Mouse (Mus musculus): Measurements from ENCODE around the gene Gpr4. TPM values are rescaled to one million over a fixed set of nuclear protein-coding genes. Genes with fewer than 3 reads are reported as not detected.

Gpr4 gene
- polyA plus RNA-seq, 1 experiment from 2014 or later = 2.3 TPM

DNA sequence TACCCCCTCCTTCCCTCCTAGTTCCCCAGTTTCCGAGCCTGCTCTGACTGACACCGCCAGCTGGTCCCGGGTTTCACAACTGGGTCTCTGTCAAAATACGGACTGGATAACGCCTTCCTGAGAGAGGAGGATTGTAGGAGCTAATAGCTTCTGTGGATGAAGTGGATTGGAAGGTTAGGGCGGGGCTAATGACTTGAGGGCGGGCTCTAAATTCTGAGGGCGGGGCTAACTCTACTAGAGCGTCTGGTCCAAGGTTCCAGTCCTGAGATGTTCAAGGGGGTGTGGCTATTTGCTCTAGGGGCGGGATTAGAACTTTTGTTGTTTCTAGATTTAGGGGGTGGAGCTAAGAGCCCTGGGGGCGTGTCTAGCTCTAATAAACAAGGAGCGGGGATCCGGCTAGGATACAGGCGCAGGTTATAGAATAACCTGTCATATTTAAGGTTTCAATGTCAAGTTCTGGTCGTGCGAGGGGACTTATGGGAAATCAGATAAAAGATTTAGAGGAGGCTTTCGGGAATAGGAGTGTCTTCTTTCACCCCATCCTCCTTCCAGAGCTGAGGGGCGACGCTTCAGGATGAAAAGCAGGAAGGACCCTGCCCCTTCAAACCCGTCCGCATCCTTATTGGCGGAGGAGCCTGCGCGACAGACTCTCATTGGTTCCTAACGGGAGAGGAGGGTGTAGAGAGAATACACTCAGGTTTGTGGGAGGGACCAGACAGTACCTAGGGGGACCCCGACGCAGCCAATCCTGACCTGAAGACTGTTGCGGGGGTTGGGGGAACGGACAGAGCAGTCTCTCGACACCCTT lies 36.4 kb upstream of the Gpr4 start, which contains the start of gene Eml2:
Gene Eml2, plus strand, starts transcription at position 714 of the 808 bp plus-strand sequence.
- peak; percentile 96 for ATAC-seq (ENCODE audit: low FRiP score)
- Histone ChIP-seq H3K36me3 (no peaks in the 10 kb centered on the region), H3K27ac (peak within 1 kb of the TSS; percentile 81), H3K9ac (peak within 1 kb of the TSS; percentile 86), H3K27me3 (peaks cover 51% of the 10 kb centered on the region), H3K9me3 (no peaks in the 10 kb centered on the region), H3K4me2 (peak within 1 kb of the TSS; percentile 76), H3K4me1 (replicated peaks) (peaks cover 50% of the 10 kb centered on the region), H3K4me3 (peak within 1 kb of the TSS; percentile 67)
- under 1% methylated on average over 30 of the region's 30 CpGs for WGBS

DNA sequence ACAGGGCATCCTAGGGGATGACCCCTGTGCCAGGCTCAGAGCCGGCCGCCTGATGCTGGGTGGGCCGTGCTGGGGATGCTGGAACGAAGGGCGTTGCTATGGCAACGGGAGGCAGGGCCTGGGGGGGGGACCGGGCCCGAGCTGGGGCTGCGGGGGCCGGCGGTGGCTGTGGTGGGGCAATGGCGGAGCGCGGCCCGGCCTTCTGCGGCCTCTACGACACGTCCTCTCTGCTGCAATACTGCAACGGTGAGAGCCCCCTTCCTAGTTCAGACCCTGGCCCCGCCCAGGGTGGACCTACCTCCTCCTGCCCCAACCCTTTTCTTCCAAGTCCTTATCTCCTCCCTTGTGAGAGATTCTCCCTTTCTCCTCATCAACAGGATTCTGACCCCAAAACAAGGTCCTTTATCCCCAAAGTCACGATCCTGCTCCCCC lies 35.8 kb upstream of the Gpr4 start:
- no peaks in the 10 kb centered on the region for H3K9me3 ChIP-seq
- 5% methylated on average over 12 of the region's 21 CpGs for WGBS
- H3K4me1 ChIP-seq (replicated peaks) = peaks cover 56% of the 10 kb centered on the region
- peak overlapping the region; percentile 86 for H3K9ac ChIP-seq
- 0 out of 2 replicates have a peak, but pooled peaks cover 3% of the 10 kb centered on the region for H3K36me3 ChIP-seq
- H3K4me3 ChIP-seq = peak overlapping the region; percentile 67
- peak; percentile 43 for ATAC-seq (ENCODE audit: low FRiP score)
- H3K4me2 ChIP-seq = peak overlapping the region; percentile 76
- H3K27me3 ChIP-seq = peaks cover 57% of the 10 kb centered on the region
- peak overlapping the region; percentile 81 for H3K27ac ChIP-seq

DNA sequence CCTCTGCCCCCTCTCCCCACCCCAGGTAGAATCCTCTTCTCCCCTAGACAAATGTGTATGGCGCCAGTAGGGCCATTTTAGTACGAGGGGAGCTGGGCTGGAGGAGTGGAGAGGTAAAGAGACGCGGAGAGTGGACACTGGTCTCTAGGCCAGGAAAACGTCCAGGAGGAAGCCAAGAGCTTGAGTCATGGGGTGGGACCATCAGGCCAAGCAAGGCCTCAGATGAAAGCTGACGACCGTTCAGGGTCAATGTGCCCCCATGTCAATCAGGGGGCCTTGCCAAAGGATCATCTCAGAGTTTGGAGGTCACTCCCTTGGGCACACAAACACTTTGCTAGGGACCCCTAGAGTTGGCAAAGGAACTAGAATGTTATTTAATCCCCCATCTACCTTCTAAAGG lies 35.1 kb upstream of the Gpr4 start:
- H3K4me3 ChIP-seq = peak overlapping the region; percentile 67
- peak overlapping the region; percentile 76 for H3K4me2 ChIP-seq
- H3K9me3 ChIP-seq = no peaks in the 10 kb centered on the region
- peaks cover 57% of the 10 kb centered on the region for H3K27me3 ChIP-seq
- peaks cover 10% of the 10 kb centered on the region for H3K36me3 ChIP-seq
- WGBS = 68% methylated on average over 7 of the region's 7 CpGs
- H3K4me1 ChIP-seq (replicated peaks) = peaks cover 52% of the 10 kb centered on the region
- no peak overlapping the region for H3K27ac ChIP-seq
- ATAC-seq (ENCODE audit: low FRiP score) = no peak
- peak overlapping the region; percentile 86 for H3K9ac ChIP-seq

DNA sequence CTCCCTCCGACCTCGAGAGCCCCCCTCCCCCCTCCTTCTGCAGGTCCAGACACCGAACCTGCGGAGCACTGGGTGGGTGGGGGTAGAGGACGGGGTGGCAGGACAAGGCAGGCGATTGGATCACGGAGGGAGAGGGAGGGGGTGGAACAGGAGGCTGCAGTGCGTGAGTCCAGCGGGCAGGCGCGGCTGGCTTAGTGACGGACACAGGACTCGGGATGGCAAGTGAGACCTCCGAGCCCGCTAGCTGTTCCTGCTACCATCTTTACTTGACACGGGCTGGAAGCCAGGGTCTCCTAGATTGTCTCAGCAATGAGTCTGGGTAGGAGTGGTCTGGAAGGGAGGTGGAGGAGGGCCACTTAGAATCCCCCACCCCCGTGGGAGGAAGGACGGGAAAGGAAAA lies 34.3 kb upstream of the Gpr4 start:
- Histone ChIP-seq H3K36me3 (peaks cover 17% of the 10 kb centered on the region), H3K9me3 (no peaks in the 10 kb centered on the region), H3K27ac (no peak overlapping the region), H3K4me3 (peak overlapping the region; percentile 67), H3K4me2 (peak overlapping the region; percentile 76), H3K27me3 (peaks cover 57% of the 10 kb centered on the region), H3K9ac (peak overlapping the region; percentile 60), H3K4me1 (replicated peaks) (peaks cover 44% of the 10 kb centered on the region)
- 14% methylated on average over 18 of the region's 18 CpGs for WGBS
- ATAC-seq (ENCODE audit: low FRiP score) = no peak

DNA sequence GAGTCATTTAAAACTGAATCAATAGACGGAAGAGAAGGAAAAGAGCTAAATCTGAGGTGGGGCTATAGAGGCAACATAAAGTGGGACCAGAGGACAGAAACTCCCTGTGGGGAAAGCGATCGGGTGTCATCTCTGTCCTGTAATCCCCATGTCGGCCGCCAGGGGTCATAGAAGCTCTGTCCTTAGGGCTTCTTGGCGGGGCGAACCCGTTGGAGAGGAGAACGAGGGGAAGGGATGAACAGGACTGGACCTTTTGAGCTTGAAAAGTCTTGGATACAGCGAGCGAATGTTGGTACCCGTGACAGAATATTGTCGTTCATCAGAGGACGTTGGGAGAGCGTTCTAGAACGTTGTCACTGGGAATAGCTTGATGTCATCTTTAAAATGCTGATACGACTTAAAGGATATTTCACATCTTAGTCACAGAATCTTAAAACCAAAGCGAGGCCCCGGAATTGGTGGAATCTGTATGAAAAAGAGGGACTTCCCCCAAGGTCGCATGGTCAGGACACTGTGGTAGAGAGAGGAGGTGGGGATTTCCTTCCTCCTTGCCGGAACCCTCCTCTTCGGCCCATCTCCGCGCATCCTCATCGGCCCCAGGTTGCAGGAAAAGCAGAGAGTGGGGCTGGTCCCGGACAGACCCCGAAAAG lies 33.8 kb upstream of the Gpr4 start:
- peaks cover 41% of the 10 kb centered on the region for H3K4me1 ChIP-seq (replicated peaks)
- H3K9ac ChIP-seq = peak overlapping the region; percentile 60; the same call in 1 of the 2 replicates
- H3K36me3 ChIP-seq = peaks cover 20% of the 10 kb centered on the region
- no peak overlapping the region for H3K27ac ChIP-seq
- no peaks in the 10 kb centered on the region for H3K9me3 ChIP-seq
- peaks cover 54% of the 10 kb centered on the region for H3K27me3 ChIP-seq
- peak overlapping the region; percentile 67 for H3K4me3 ChIP-seq
- WGBS = 5% methylated on average over 27 of the region's 27 CpGs
- H3K4me2 ChIP-seq = peak overlapping the region; percentile 76
- ATAC-seq (ENCODE audit: low FRiP score) = no peak

DNA sequence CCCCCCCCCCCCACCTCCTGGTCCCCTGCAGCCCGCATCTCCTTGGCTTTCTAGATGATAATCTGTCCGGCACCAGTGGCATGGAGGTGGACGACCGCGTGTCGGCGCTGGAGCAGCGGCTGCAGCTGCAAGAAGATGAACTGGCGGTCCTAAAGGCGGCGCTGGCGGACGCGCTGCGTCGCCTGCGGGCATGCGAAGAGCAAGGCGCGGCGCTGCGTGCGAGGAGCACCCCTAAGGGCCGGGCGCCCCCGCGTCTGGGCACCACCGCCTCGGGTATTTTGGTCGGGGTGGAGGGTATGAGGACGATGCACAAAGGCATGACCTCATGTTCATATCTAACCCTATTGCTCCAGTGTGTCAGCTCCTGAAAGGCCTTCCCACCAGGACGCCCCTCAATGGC lies 33.2 kb upstream of the Gpr4 start:
- Histone ChIP-seq H3K36me3 (peaks cover 24% of the 10 kb centered on the region), H3K4me2 (peak overlapping the region; percentile 76), H3K27ac (no peak overlapping the region), H3K4me3 (peak overlapping the region; percentile 67), H3K9me3 (no peaks in the 10 kb centered on the region), H3K9ac (peak overlapping the region; percentile 49; the same call in 1 of the 2 replicates), H3K4me1 (replicated peaks) (peaks cover 44% of the 10 kb centered on the region), H3K27me3 (peaks cover 48% of the 10 kb centered on the region)
- ATAC-seq (ENCODE audit: low FRiP score) = no peak
- WGBS = 1% methylated on average over 31 of the region's 32 CpGs

DNA sequence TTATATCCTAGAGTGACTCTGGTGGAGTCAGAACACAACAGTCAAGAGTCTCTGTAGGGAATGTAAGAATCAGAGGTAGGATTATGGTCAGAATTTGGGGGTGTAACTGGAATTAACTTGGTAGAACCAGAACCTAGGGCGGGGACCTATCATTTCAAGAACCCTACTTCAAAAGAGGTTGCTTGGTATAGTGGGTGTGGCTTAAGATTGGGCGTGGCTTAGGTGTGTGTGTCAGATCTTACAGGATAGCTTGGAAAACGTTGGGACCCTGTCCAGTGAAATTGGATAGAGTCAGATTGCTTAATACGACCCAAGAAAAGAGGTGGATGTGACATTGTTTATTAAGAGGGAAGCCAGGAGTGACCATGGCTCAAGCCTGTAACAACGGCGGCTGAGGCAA lies 32.4 kb upstream of the Gpr4 start:
- Histone ChIP-seq H3K9ac (no peak overlapping the region; the same call in 1 of the 2 replicates), H3K27ac (no peak overlapping the region), H3K4me3 (peak overlapping the region; percentile 67; the same call in 1 of the 2 replicates), H3K4me2 (no peak overlapping the region), H3K27me3 (peaks cover 48% of the 10 kb centered on the region), H3K9me3 (no peaks in the 10 kb centered on the region), H3K4me1 (replicated peaks) (peaks cover 52% of the 10 kb centered on the region), H3K36me3 (peaks cover 24% of the 10 kb centered on the region)
- ATAC-seq (ENCODE audit: low FRiP score) = no peak
- WGBS = 41% methylated on average over 6 of the region's 6 CpGs

DNA sequence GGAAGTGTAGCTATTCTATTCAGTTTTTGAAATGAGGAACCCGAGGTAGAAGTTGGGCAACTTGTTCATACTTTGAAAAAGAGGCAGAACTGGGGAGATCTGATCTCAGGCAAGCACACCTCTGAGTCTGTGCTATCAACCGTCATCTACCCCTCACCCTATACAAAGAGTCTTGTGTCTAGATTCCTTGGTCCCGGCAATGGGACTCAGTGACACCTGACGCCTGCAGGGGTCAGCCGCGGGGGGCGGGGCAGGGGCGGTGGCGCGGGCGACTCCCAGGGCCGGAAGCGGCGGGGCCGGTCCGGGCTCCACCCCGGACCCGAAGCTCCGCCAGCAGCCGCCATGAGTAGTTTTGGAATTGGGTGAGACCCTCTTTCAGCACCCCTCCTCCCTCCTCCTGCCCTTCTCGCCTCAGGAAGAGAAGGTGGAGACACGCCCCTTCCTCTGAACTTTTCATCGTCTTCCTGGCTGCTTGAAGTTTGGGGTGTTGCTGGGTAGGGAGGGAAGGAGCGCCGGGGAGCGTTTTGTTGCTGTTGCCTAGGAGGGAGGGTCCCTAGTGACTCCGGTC lies 31.4 kb upstream of the Gpr4 start:
- Histone ChIP-seq H3K4me2 (peak overlapping the region; percentile 52), H3K27ac (no peak overlapping the region), H3K9ac (peak overlapping the region; percentile 65), H3K27me3 (peaks cover 48% of the 10 kb centered on the region), H3K4me3 (peak overlapping the region; percentile 34), H3K36me3 (peaks cover 32% of the 10 kb centered on the region), H3K9me3 (no peaks in the 10 kb centered on the region), H3K4me1 (replicated peaks) (peaks cover 59% of the 10 kb centered on the region)
- ATAC-seq (ENCODE audit: low FRiP score) = no peak
- 4% methylated on average over 26 of the region's 27 CpGs for WGBS

DNA sequence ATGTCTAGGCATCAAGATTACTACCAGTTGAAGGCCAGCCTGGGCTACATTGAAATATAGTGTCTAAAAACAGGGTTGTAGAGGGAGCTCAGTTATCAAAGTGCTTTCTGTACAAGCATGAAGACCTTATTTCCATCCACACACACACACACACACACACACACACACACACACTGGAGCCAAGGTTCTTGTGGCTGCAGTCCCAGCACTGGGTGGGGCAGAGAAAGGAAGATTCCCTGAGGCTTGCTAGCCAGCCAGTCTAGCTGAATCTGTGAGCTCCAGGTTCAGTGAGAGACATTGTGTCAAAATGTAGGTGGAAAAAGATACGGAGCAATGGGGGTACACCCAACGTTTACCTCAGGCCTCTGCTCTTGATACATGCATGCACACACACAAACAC lies 28.1 kb upstream of the Gpr4 start:
- no peak overlapping the region for H3K4me3 ChIP-seq
- H3K9me3 ChIP-seq = no peaks in the 10 kb centered on the region
- peaks cover 23% of the 10 kb centered on the region for H3K27me3 ChIP-seq
- no peak overlapping the region for H3K9ac ChIP-seq
- no peak for ATAC-seq (ENCODE audit: low FRiP score)
- no peak overlapping the region for H3K4me2 ChIP-seq
- H3K27ac ChIP-seq = peak overlapping the region; percentile 78
- peaks cover 56% of the 10 kb centered on the region for H3K36me3 ChIP-seq
- peaks cover 33% of the 10 kb centered on the region for H3K4me1 ChIP-seq (replicated peaks)
- 80% methylated on average over 2 of the region's 2 CpGs for WGBS

DNA sequence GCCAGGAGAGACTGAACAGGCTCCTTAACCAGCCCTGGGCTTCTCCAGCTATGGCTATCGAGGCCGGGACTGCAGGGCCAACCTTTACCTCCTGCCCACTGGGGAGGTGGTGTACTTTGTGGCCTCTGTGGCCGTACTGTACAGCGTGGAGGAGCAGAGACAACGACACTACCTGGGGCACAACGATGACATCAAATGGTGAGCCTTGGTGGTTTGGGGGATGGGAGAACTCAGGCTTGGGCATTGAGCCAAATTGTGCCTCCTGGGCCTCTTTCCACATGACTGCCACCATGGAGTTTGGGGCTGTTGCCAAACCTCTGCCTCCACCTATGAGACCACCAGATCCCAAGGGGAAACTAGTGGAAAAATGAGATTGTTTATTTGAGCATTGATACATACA lies 27.6 kb upstream of the Gpr4 start:
- Histone ChIP-seq H3K27ac (peak overlapping the region; percentile 78), H3K4me3 (no peak overlapping the region), H3K9me3 (no peaks in the 10 kb centered on the region), H3K27me3 (peaks cover 18% of the 10 kb centered on the region), H3K4me2 (no peak overlapping the region), H3K9ac (no peak overlapping the region), H3K36me3 (peaks cover 59% of the 10 kb centered on the region), H3K4me1 (replicated peaks) (peaks cover 28% of the 10 kb centered on the region)
- WGBS = 63% methylated on average over 6 of the region's 6 CpGs
- ATAC-seq (ENCODE audit: low FRiP score) = peak; percentile 49

DNA sequence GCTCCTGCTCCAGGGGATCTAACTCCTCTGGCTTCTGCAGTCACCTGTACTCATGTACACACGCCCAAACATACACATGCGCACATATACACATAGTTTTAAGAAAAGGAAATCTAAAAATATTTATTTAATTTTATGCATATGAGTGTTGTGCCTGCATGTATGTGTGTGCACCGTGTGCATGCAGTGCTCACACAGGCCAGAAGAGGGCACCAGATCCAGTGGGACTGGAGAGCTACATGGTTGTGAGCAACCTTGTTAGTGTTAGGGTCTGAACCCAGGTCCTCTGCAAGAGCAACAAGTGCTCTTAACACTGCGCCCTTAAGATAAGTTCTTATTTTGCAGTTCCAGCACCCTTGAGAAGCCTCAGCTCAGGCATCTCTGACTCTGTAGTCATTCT lies 17.7 kb upstream of the Gpr4 start:
- H3K4me3 ChIP-seq = no peak overlapping the region
- 97% methylated on average over 4 of the region's 4 CpGs for WGBS
- no peaks in the 10 kb centered on the region for H3K27me3 ChIP-seq
- H3K9ac ChIP-seq = no peak overlapping the region
- no peak overlapping the region for H3K4me2 ChIP-seq
- H3K4me1 ChIP-seq (replicated peaks) = no peaks in the 10 kb centered on the region
- H3K9me3 ChIP-seq = peaks cover 4% of the 10 kb centered on the region; the same call in 1 of the 2 replicates
- no peak for ATAC-seq (ENCODE audit: low FRiP score)
- no peak overlapping the region for H3K27ac ChIP-seq
- peaks cover 91% of the 10 kb centered on the region for H3K36me3 ChIP-seq

DNA sequence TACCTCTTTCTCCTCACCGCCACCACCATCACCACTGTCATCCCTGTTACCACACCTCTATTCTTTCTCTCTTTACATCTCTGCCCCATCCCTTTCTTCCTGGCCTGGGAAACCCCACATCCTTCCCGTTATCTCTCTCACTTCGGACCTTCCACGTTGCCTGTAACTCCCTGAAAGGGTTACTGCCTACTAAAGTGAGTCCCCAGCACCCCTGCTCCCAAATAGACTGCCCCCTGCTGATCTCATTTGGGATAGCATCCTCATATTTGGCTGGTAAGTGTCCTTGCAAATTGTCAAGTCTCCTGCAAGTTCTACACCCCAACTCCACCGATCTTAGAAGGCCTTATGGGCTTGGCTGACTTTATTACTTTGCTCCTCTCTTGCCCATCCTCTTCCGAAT lies 15.7 kb upstream of the Gpr4 start:
- no peak overlapping the region for H3K27ac ChIP-seq
- H3K4me1 ChIP-seq (replicated peaks) = no peaks in the 10 kb centered on the region
- no peak for ATAC-seq (ENCODE audit: low FRiP score)
- H3K36me3 ChIP-seq = peaks cover 90% of the 10 kb centered on the region
- H3K4me3 ChIP-seq = no peak overlapping the region
- 69% methylated on average over 6 of the region's 6 CpGs for WGBS
- no peak overlapping the region for H3K4me2 ChIP-seq
- no peaks in the 10 kb centered on the region for H3K27me3 ChIP-seq
- H3K9ac ChIP-seq = no peak overlapping the region
- H3K9me3 ChIP-seq = no peaks in the 10 kb centered on the region

Measured in hindbrain, embryonic 13.5 days (tissue).